Mouse (Mus musculus): ENCODE results near the gene Sorbs2.

DNA sequence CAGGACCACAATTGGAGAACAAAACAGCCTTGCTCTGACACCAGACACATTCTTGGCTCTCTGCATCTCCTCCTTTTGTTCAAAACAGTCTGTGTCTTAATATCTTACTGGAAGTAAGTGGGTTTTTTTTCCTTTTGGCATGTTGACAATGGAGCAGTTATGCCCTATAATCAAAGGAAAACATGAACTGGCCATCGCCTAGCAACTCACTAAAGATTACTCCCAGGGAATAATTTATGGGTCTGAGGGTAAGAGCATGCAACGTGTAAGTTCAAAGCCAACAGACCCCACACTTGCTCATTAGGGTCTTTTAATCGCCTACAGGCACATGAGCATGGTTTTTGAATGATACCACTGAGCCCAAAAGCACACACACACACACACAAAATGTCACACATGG is 207.2 kb downstream of the Sorbs2 start:
- no peak for TF ChIP-seq EP300 (IDR thresholded peaks at IDR 0.05; ENCODE audit: low read depth)
- TF ChIP-seq CTCF (IDR thresholded peaks at IDR 0.05; ENCODE audit: low read depth): no peak
